Mouse (Mus musculus): ENCODE results near the gene Agtrap.
A peak's percentile ranks its signal among the peaks of the same experiment; 100 is the strongest.
"Not testable (repeated sequence)": the region's sequence is repeated elsewhere in the genome, so short reads cannot be mapped to it uniquely, and the experiment has no call there.

Agtrap gene

GRCm38 (mm10) chr4:148075259-148075658 lies 12.6 kb downstream of the Agtrap start:
- peak; percentile 78 for DNase-seq (ENCODE audit: low spot score)

DNA sequence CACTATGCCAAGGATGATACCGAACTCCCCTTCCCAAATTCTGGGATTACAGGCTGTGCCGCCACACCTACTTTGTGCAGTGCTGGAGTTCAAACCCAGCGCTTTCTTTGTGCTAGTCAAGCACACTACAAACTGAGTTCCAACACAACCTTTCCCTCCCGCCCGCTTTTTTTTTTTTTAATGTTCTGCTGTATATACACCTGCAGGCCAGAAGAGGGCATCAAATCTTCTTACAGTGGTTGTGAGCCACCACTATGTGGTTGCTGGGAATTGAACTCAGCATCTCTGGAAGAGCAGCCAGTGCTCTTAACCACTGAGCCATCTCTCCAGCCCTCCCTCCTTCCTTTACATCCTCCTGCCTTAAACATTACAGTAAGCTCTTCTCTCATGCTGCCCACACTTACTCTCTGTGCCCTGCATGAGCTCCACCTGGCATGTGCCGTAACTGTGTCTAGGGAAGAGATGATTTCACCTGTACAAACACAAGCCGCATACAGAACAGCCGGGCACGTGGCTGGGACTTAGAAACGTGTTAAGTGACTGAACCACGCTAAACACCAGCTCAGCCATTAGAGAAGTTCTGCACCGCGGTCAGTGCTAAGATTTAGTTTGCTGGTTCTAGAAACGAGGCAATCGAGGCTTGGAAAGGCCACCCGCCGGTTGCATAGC lies 13.2 kb downstream of the Agtrap start:
- DNase-seq (ENCODE audit: low spot score) = no peak

DNA sequence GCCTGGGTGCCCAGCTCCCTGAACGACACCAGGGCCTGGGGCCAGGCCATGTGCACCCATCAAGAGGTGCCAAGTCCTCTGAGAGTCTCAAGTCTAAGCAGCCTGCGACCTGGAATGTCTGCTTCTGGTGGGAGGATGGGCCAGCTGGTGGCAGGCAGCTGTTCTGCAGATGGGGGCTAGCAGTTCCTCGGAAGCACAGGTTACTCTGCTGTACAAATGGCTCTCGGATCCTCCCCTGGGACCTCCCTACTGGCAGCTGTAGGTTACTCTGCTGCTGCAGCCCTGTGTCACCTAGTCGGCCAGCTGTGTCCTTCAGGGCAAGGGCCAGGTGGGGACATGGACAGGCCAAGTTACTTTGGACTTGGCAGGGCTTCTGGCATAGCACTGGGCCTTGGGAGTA lies 16.3 kb downstream of the Agtrap start:
- DNase-seq (ENCODE audit: low spot score) = no peak

GRCm38 (mm10) chr4:148069602-148070218 lies 18.1 kb downstream of the Agtrap start:
- DNase-seq (ENCODE audit: low spot score) = no peak

- DNase-seq (ENCODE audit: low spot score) = no peak
Measured at GRCm38 (mm10) chr4:148067346-148067745, 20.5 kb downstream of the Agtrap start.

GRCm38 (mm10) chr4:148066401-148066744 lies 21.5 kb downstream of the Agtrap start:
- no peak for DNase-seq (ENCODE audit: low spot score)

- DNase-seq (ENCODE audit: low spot score) = no peak
Measured at GRCm38 (mm10) chr4:148065702-148066400, 22.0 kb downstream of the Agtrap start.

DNA sequence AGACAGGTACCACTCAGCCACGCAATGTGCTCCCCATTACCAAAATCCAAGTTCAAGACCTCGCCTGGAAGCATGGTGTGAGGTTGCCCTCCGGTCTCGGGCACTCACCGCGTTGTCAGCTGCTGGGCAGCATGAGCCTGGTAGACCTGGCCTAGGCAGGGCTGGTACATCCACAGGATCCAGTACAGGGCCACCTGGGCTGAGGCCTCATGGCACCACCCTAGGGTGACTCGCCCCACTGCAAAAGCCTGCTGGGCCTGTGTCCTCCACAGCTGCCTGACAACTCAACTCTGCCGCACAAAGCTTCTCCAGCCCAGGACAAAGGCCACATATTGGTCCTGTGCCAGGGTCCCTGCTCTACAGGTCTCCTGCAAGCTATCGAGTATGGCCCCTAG lies 26.7 kb downstream of the Agtrap start:
- no peak for DNase-seq (ENCODE audit: low spot score)

DNA sequence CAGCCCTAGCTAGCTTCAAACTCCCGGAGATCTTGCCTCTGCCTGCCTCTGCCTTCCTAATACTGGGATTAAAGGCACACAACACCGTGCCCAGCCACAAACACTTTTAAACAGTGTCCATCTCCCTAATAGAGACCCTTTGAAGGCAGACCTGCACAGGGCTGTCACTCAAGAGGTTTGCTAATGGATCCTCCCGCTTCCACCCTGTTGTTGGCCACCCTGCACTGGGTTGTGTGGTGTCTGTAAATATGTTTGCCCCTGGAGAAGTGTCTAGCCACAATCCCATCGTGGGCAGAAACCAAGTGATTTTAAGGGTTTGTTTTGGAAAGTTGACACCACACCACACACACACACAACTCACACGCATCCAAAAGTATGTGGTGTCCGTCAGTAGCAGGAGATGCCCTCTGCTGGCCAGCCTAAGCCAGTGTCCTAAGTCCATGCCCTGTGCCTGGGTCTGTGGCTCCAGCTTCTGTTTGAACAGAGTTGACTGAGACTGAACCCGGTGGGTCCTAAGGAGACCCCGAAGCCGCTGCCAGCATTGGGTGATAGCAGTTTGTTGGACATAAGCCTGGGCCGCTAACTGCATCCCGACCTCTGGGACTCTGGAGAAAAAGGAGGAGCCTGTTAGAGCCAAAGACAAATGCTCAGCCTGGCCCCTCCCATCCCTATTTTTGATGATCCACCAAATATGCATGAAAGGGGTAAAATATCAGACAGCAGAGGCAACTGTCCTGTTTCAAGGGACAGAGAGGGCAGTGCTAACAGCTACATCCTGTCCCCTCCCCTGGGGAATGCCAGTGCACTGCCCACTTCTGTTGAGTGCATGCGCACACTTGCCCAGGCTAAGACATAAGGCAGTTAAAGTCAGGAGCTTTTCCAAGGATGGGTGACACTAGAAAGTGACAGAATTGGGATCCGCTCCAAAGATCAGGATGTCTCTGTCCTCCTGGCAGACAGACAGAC lies 27.4 kb downstream of the Agtrap start:
- no peak for DNase-seq (ENCODE audit: low spot score)

DNA sequence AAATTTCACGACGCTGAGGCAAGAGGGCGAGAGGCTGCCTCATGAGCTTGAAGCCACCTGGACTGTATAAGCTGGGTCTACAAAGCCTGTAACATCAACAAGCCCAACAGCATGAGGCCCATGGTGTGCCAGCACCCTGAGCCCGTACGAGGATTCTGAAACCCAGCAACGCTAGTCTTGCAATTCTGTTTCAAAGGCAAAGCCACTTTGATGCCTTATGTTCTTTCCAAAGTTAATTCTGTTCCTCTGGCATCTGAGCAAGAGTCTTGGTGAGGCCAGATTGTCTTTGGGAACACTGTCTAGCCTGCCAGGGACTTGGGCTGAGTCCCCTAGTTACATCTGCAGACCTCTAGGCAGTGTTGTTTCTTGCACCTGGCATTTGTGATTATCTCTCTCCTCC lies 28.8 kb downstream of the Agtrap start:
- DNase-seq (ENCODE audit: low spot score) = no peak

DNA sequence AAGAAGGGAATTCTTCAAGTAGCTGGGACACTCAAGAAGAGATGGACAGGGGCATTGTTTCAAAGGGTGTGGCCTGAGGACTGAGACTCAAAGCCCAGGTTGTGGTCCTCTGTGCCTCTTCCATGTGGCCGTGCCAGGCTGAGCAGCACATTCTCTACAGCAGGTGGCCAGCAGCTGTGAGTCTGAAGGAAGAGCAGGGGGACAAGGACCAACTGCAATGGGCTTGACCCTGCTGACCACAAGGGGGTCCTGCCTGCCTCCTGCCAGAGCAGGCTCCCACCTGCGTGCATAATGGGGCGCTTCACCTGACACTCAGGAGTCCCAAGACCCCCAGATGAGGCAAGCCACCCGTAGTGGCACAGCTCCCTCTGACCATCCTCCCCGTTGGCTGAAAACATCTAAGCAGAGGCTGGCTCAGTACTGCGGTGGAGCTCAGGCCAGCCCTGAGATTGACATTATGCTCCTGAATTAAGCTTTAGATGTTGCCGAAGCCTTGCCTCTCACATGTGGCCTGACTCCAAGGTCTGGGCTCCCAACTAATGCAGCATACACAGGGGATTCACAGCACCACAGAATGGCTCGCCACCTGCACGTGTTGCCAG lies 29.5 kb downstream of the Agtrap start:
- no peak for DNase-seq (ENCODE audit: low spot score)

DNA sequence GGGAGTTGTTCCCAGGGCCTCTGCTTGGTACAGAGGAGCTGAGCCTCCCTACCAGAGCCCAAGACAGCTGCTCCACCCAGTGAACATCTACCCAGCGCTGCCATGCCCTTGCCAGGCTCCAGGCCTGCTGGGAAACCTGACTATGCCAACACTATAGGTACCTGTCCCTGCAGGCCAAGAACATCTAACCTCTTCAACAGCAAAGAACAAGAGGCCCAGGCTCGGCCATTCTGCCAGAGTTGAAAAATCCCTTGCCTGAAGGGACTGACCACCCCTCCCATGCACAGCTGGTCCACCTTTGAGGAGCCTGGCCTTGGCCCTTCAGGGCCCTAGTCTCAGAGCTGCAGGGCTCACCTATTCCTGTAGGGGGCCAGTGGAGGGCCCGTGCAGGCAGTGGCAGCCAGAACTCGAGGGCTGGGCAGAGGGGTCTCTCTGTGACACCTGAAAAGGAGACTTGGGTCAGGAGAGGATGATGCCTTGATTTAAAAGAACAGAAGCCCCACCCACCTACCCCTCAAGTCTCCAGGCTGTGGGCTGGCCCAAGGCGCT lies 30.1 kb downstream of the Agtrap start:
- DNase-seq (ENCODE audit: low spot score) = no peak

DNA sequence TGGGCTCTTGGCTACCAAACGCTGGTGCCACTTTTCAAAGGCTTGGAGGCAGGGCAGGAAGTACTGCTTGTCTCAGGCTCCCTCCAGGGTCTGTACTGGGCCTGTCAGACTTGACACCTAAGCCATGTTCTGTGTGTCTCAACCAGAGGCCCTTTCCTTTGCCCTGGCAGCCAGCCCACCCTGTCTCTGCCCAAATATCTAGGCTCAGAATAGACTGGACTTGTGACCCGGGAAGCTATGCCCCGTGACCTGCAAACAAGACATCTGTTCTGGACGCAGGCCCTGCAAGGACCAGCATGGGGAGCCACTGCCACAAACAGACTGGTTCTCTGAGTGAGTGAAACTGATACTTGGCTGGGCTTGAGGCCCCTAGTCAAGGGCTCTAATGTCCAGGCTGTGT lies 31.0 kb downstream of the Agtrap start:
- DNase-seq (ENCODE audit: low spot score) = no peak

- no peak for DNase-seq (ENCODE audit: low spot score)
Measured at GRCm38 (mm10) chr4:148056246-148056645, 31.6 kb downstream of the Agtrap start.

DNA sequence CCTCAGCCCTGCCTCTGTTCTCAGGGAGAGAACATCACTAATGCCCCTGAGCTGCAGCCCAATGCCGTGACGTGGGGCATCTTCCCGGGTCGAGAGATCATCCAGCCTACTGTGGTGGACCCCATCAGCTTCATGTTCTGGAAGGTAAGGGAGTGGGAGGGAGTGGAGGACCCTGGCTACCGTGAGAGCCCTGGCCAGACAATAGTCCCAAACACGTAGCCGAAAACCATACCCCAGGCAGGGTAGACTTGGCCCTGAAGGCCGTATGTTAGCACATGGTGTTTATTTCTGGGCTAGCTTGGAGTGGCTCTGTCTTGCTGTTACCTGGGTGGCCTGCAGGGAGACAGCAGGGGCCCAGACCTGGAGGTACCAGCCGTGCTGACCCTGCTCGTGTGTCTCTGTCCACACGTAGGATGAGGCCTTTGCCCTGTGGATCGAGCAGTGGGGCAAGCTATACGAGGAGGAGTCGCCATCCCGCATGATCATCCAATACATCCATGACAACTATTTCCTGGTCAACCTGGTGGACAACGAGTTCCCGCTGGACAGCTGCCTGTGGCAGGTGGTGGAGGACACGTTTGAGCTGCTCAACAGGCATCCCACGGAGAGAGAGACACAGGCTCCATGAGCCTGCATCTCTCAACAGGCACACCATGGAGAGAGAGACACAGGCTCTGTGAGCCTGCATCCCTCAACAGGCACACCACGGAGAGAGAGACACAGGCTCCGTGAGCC lies 32.7 kb downstream of the Agtrap start:
- no peak for DNase-seq (ENCODE audit: low spot score)

DNA sequence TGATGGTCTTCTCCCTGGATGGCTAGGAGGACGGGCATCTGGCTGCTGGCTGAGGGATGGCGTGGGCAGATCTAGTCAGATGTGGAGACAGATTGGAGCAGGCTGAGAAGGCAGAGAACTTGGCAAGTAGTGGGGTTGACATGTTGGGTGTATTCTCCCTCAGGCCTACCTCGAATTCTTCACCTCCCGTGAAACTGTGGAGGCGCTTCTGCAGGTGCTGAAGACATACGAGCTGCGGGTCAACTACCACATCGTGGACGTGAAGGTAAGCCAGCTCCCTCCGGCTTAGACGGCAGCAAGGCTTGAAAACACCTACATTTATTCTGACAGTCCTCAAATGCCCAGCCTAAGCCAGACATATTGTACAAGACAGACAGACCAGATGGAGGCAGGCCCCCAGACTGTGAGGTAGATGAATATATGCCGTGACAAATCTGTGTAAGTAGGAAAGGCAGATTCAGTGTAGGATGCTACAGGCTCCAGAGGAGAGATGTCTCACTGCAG lies 34.4 kb downstream of the Agtrap start:
- DNase-seq (ENCODE audit: low spot score) = no peak

GRCm38 (mm10) chr4:148052976-148053375 lies 34.9 kb downstream of the Agtrap start:
- no peak for DNase-seq (ENCODE audit: low spot score)

GRCm38 (mm10) chr4:148051886-148052285 lies 35.9 kb downstream of the Agtrap start:
- DNase-seq (ENCODE audit: low spot score) = no peak

DNA sequence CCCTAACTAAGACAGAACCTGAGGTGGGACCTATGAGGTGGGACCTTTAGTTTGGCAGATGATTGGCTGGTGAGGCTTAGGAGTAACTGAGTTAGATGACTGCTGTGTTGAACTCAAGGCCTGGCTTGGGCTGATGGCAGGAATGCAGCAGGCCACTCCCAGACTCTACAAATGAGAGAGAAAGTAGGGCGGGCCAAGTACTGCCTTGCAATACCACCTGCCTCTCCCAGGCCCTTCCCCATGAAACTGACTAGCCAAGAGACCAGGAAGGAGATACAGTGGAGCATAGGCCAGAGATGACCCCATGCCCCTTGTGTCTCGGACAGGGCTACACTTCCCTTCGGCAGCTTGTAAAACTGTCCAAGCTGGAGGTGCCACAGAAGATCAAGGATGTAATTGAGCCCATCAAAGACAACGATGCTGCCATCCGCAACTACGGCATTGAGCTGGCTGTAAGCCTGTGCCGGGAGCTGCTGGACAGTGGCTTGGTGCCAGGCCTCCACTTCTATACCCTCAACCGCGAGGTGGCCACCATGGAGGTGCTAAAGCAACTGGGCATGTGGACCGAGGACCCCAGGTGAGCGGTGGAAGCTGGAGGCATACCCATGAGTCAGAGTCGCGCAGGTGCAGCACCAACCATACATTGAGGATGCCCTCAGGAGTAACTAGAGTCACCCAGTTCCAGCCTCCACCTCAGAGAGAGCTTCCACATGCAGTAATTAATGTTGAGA lies 36.6 kb downstream of the Agtrap start:
- no peak for DNase-seq (ENCODE audit: low spot score)

DNA sequence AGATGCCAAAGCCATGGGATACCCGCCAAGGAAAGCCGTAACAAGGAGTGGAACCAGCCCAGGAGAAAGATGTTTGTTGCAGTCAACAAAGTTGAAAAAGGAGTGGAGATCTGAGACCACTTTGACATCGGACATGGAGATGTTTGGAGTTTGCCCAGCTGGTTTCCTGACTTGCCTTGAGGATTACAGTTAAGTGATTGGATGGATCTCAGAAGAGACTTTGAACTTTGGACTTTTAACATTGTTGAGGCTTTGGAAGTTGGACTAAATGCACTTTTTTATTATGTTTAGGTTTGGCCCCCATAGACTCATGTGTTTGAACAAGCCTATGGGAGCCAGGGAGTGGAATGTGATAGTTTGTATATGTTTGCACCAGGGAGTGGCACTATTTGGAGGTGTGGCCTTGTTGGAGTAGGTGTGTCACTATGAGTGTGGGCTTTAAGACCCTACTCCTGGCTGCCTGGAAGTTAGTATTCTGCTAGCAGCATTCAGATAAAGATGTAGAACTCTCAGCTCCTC lies 37.4 kb downstream of the Agtrap start:
- DNase-seq (ENCODE audit: low spot score) = not testable (repeated sequence)

Data from urinary bladder, postnatal 14 days (tissue).